Mouse (Mus musculus): ENCODE results near the gene Psmd9. TPM values are rescaled to one million over a fixed set of nuclear protein-coding genes. Genes with fewer than 3 reads are reported as not detected.

Psmd9 gene
- polyA plus RNA-seq, 1 experiment from 2014 or later: 51.4 TPM

DNA sequence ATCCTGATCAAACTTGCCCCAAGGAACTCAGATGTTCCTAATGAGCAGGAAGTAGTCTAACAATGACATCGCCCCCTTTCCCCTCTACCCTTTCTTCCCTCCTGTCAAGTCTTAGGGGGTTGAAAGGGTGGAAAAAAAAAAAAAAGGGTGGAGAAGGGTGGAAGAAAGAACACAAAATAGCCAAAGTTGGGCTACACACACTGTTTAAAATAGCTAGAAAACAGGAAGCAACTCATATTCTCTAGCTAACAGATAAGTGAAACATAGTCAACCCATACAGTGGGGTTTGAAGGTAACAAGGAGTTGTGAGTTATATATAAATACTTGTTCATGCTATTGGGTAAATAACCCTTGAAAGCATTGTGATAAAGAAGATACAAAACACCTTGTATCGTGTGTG is 63.0 kb downstream of the Psmd9 start:
- Histone ChIP-seq H3K9me3 (ENCODE audit: control insufficient read depth, low read length) (no peaks in the 10 kb centered on the region), H3K4me2 (replicated peaks; ENCODE audit: low read depth) (no peak overlapping the region), H3K9ac (ENCODE audit: low read length) (no peak overlapping the region), H3K4me1 (replicated peaks; ENCODE audit: control insufficient read depth, insufficient read depth) (peaks cover 2% of the 10 kb centered on the region; the same call in 1 of the 2 replicates), H3K4me3 (ENCODE audit: low read depth, low read length) (no peak overlapping the region), H3K27me3 (ENCODE audit: control insufficient read depth, insufficient read depth, low read length) (no peaks in the 10 kb centered on the region), H3K27ac (replicated peaks) (no peak overlapping the region), H3K36me3 (ENCODE audit: control insufficient read depth, insufficient read depth, low read length) (peaks cover 3% of the 10 kb centered on the region; the same call in 1 of the 2 replicates)
- ATAC-seq (ENCODE audit: low FRiP score, low TSS enrichment) (no peak), DNase-seq (ENCODE audit: low spot score) (no peak)
- TF ChIP-seq EP300 (optimal IDR thresholded peaks at IDR 0.05) (no peak), CTCF (IDR thresholded peaks at IDR 0.05; ENCODE audit: low read depth) (no peak)
- 79% methylated on average over 2 of the region's 2 CpGs for WGBS

DNA sequence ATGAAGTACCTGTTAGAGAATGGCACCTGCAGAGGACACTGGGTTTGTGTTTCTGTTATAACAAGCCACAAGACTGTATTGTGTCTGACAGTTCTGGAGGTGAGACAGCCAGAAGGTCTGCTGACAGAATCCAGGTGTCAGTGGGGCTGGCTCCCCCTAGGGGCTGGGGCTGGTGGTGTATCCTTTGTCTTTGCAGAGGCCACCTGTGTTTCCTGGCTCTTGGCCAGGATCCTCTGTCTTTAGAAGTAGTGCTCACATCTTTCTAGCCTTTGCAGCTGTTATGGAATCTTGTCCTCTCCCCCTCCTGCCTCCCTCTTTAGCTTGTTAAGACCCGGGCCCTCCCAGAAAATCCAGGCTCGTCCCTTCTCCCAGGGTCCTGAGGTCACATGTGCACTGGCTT is 66.5 kb downstream of the Psmd9 start:
- H3K27me3 ChIP-seq (ENCODE audit: control insufficient read depth, insufficient read depth, low read length): no peaks in the 10 kb centered on the region
- no peaks in the 10 kb centered on the region for H3K4me1 ChIP-seq (replicated peaks; ENCODE audit: control insufficient read depth, insufficient read depth)
- peak; percentile 83 for DNase-seq (ENCODE audit: low spot score)
- TF ChIP-seq EP300 (optimal IDR thresholded peaks at IDR 0.05) (no peak), CTCF (IDR thresholded peaks at IDR 0.05; ENCODE audit: low read depth) (peak; percentile 75)
- WGBS: 32% methylated on average over 2 of the region's 2 CpGs
- no peak overlapping the region for H3K27ac ChIP-seq (replicated peaks)
- no peak overlapping the region for H3K4me2 ChIP-seq (replicated peaks; ENCODE audit: low read depth)
- peaks cover 7% of the 10 kb centered on the region; the same call in 1 of the 2 replicates for H3K36me3 ChIP-seq (ENCODE audit: control insufficient read depth, insufficient read depth, low read length)
- ATAC-seq (ENCODE audit: low FRiP score, low TSS enrichment): peak; percentile 72
- no peak overlapping the region for H3K4me3 ChIP-seq (ENCODE audit: low read depth, low read length)
- H3K9me3 ChIP-seq (ENCODE audit: control insufficient read depth, low read length): no peaks in the 10 kb centered on the region
- no peak overlapping the region for H3K9ac ChIP-seq (ENCODE audit: low read length)

DNA sequence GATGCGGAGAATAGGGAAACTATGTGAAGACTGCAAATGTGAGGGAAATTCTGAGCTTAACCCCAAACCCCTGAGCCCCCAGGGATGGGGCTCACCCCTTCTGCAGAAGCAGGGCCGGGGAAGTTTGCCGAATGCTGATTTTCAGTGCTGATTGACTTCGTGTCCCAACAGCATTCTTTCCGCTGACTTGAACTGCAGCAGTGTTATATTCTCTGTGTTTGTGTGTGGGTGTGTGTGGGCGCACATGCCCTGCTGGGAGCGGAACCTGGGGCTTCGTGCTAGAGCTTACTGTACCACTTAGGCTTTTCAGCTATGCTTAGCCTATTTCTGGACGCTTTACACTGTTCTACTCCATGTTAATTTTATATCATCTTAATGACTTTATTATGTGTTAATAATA is 67.2 kb downstream of the Psmd9 start:
- Histone ChIP-seq H3K27ac (replicated peaks) (no peak overlapping the region), H3K4me1 (replicated peaks; ENCODE audit: control insufficient read depth, insufficient read depth) (no peaks in the 10 kb centered on the region), H3K27me3 (ENCODE audit: control insufficient read depth, insufficient read depth, low read length) (no peaks in the 10 kb centered on the region), H3K4me2 (replicated peaks; ENCODE audit: low read depth) (no peak overlapping the region), H3K9me3 (ENCODE audit: control insufficient read depth, low read length) (no peaks in the 10 kb centered on the region), H3K36me3 (ENCODE audit: control insufficient read depth, insufficient read depth, low read length) (peaks cover 7% of the 10 kb centered on the region; the same call in 1 of the 2 replicates), H3K4me3 (ENCODE audit: low read depth, low read length) (no peak overlapping the region), H3K9ac (ENCODE audit: low read length) (no peak overlapping the region)
- 85% methylated on average over 9 of the region's 9 CpGs for WGBS
- TF ChIP-seq EP300 (optimal IDR thresholded peaks at IDR 0.05) (no peak), CTCF (IDR thresholded peaks at IDR 0.05; ENCODE audit: low read depth) (no peak)
- ATAC-seq (ENCODE audit: low FRiP score, low TSS enrichment) (no peak), DNase-seq (ENCODE audit: low spot score) (no peak)

DNA sequence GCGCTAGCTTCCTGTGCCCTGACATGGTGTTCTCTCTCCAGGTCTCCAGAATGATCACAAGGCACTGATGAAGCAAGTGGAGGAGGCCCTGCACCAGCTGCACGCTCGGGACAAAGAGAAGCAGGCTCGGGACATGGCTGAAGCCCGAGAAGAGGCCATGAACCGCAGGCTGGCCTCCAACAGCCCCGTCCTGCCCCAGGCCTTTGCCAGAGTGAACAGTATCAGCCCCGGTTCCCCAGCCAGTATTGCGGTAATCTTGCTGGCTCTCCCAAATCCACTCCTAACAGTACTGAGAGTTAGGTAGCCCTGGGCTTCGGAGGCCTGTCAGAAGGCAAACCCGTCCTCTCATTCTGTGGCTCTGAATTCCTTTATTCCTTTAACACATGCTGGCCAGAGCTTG is 70.3 kb downstream of the Psmd9 start:
- 90% methylated on average over 11 of the region's 11 CpGs for WGBS
- Histone ChIP-seq H3K9me3 (ENCODE audit: control insufficient read depth, low read length) (no peaks in the 10 kb centered on the region), H3K9ac (ENCODE audit: low read length) (no peak overlapping the region), H3K27ac (replicated peaks) (no peak overlapping the region), H3K4me1 (replicated peaks; ENCODE audit: control insufficient read depth, insufficient read depth) (no peaks in the 10 kb centered on the region), H3K4me3 (ENCODE audit: low read depth, low read length) (no peak overlapping the region), H3K36me3 (ENCODE audit: control insufficient read depth, insufficient read depth, low read length) (peaks cover 9% of the 10 kb centered on the region; the same call in 1 of the 2 replicates), H3K27me3 (ENCODE audit: control insufficient read depth, insufficient read depth, low read length) (no peaks in the 10 kb centered on the region), H3K4me2 (replicated peaks; ENCODE audit: low read depth) (no peak overlapping the region)
- no peak for TF ChIP-seq CTCF (IDR thresholded peaks at IDR 0.05; ENCODE audit: low read depth)
- no peak for ATAC-seq (ENCODE audit: low FRiP score, low TSS enrichment)
- DNase-seq (ENCODE audit: low spot score): no peak

DNA sequence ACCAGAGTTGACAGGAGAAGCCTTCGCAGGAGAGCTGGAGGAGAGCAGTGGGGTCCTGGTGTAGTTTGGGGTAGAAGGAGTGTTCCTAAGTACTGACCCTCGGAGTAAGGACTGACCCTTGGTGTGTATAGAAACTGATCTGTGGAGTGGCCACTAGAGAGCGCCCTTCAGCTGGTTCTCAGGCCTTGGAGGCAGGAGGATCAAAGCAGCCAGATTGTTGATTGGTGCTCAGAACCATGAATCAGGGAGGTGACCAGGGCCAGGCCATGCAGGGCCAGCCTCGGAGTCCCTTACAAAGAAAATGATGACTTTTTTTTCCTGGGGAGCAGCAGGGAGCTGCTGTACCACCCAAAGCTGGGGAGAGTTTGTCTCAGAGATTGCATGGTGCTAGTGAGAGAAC is 76.3 kb downstream of the Psmd9 start:
- Histone ChIP-seq H3K36me3 (ENCODE audit: control insufficient read depth, insufficient read depth, low read length) (peaks cover 5% of the 10 kb centered on the region; the same call in 1 of the 2 replicates), H3K4me1 (replicated peaks; ENCODE audit: control insufficient read depth, insufficient read depth) (no peaks in the 10 kb centered on the region), H3K9me3 (ENCODE audit: control insufficient read depth, low read length) (no peaks in the 10 kb centered on the region), H3K4me2 (replicated peaks; ENCODE audit: low read depth) (no peak overlapping the region), H3K9ac (ENCODE audit: low read length) (no peak overlapping the region), H3K4me3 (ENCODE audit: low read depth, low read length) (no peak overlapping the region), H3K27ac (replicated peaks) (no peak overlapping the region), H3K27me3 (ENCODE audit: control insufficient read depth, insufficient read depth, low read length) (no peaks in the 10 kb centered on the region)
- DNase-seq (ENCODE audit: low spot score): peak; percentile 61
- TF ChIP-seq CTCF (IDR thresholded peaks at IDR 0.05; ENCODE audit: low read depth) (peak; percentile 82), EP300 (optimal IDR thresholded peaks at IDR 0.05) (no peak)
- peak; percentile 78 for ATAC-seq (ENCODE audit: low FRiP score, low TSS enrichment)
- 28% methylated on average over 4 of the region's 4 CpGs for WGBS

DNA sequence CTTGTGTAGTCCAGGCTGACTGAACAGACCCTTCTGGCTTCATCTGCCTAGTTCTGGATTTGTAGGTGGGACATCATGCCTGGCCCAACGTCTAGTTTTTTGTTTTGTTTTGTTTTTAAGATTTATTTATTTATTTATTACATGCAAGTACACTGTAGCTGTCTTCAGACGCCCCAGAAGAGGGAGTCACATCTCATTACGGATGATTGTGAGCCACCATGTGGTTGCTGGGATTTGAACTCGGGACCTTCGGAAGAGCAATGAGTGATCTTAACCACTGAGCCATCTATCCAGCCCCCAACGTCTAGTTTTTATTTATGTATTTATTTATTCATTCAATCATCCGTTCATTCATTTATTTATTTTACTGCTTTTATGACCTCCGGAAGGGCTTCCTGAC is 82.2 kb downstream of the Psmd9 start:
- Histone ChIP-seq H3K4me3 (ENCODE audit: low read depth, low read length) (no peak overlapping the region), H3K27ac (replicated peaks) (no peak overlapping the region), H3K27me3 (ENCODE audit: control insufficient read depth, insufficient read depth, low read length) (no peaks in the 10 kb centered on the region), H3K9ac (ENCODE audit: low read length) (no peak overlapping the region), H3K9me3 (ENCODE audit: control insufficient read depth, low read length) (no peaks in the 10 kb centered on the region), H3K4me1 (replicated peaks; ENCODE audit: control insufficient read depth, insufficient read depth) (no peaks in the 10 kb centered on the region), H3K4me2 (replicated peaks; ENCODE audit: low read depth) (peak overlapping the region; percentile 51; the same call in 1 of the 2 replicates), H3K36me3 (ENCODE audit: control insufficient read depth, insufficient read depth, low read length) (0 out of 2 replicates have a peak, but pooled peaks cover 3% of the 10 kb centered on the region)
- ATAC-seq (ENCODE audit: low FRiP score, low TSS enrichment) (no peak), DNase-seq (ENCODE audit: low spot score) (no peak)
- WGBS: 64% methylated on average over 8 of the region's 8 CpGs
- TF ChIP-seq CTCF (IDR thresholded peaks at IDR 0.05; ENCODE audit: low read depth): no peak
